Mouse (Mus musculus) neural tube, embryonic 12.5 days (tissue): ENCODE results near the gene Znrf2. TPM values are rescaled to one million over a fixed set of nuclear protein-coding genes. Genes with fewer than 3 reads are reported as not detected.
"Not testable (repeated sequence)": the region's sequence is repeated elsewhere in the genome, so short reads cannot be mapped to it uniquely, and the experiment has no call there.

Experiments used
- ATAC-seq: fragments of 200-750 bp; cut with Nextera tagmentation; 2 replicates; pipeline ENCODE4 v1.8.0; 2017; ENCODE audit warnings: low read depth, mild to moderate bottlenecking, moderate TSS enrichment, moderate library complexity; ENCODE audit not compliant: low FRiP score
- H3K27ac ChIP-seq: fragments of 300-500 bp; sonication (generic); 2 replicates; pipeline ENCODE4 v1.5.1; 2016
- H3K27me3 ChIP-seq: fragments of 300-500 bp; sonication (generic); replicated peaks from 2 replicates; pipeline ENCODE4 v1.6.1; 2016; ENCODE audit warnings: mild to moderate bottlenecking
- H3K36me3 ChIP-seq: fragments of 300-500 bp; sonication (generic); 2 replicates; pipeline ENCODE4 v1.6.1; 2016; ENCODE audit warnings: mild to moderate bottlenecking
- H3K4me1 ChIP-seq: fragments of 300-500 bp; sonication (generic); 2 replicates; pipeline ENCODE4 v1.6.1; 2016
- H3K4me2 ChIP-seq: fragments of 300-500 bp; sonication (generic); replicated peaks from 2 replicates; pipeline ENCODE4 v1.6.1; 2016; ENCODE audit warnings: mild to moderate bottlenecking
- H3K4me3 ChIP-seq: fragments of 300-500 bp; sonication (generic); 2 replicates; pipeline ENCODE4 v1.5.1; 2016
- H3K9ac ChIP-seq: fragments of 300-500 bp; sonication (generic); 2 replicates; pipeline ENCODE4 v1.6.1; 2016; ENCODE audit warnings: mild to moderate bottlenecking
- H3K9me3 ChIP-seq: fragments of 300-500 bp; sonication (generic); 2 replicates; pipeline ENCODE4 v1.6.1; 2016; ENCODE audit warnings: mild to moderate bottlenecking
- WGBS: fragments of 180-500 bp; shearing (Covaris S2); methylation state at CpG from one replicate; pipeline ENCODE4 v1.1.7; 2016; 5-methylcytosine and 5-hydroxymethylcytosine counted together
- polyA plus RNA-seq: library from polyadenylated mRNA; unstranded; fragments of >200 nt; fragmentation: Nextera tagmentation; extraction: Ambion mirVana; gene quantifications from 2 replicates; pipeline ENCODE4 v1.2.1, GENCODE M21; 2016

Gene Znrf2
- polyA plus RNA-seq, 1 experiment from 2014 or later = 4.4 TPM

DNA sequence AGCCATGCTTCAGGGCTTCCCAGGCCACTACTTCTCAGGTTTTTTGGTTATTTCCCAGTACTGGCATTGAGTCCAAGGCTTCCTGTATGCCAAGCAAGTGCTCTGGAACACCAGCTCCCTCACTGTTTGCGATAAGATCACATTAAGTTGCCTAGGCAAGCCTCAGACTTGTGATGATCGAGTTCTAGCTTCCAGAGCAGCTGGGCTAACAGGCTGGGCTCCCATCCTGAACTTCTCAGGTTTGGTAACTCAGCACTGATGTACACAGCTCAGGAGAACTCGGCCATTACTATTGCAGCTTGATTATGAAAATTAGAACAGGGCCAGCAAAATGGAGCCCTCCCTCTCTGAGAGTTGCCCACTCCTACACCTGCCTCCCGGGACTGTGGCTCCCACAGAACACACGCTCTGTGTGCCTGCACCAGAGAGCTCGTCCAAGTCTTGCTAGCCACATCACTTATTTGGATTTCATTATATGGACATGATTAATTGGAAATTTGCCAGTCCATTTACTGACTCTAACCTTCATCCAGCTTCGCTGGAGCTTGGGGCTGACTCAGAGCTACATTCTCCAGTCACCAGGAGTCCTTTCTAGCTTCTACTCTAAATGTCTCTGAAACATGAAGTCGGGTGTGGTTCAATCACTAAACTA lies 14.5 kb downstream of the Znrf2 start:
- no peaks in the 10 kb centered on the region for H3K36me3 ChIP-seq
- H3K4me3 ChIP-seq = no peak overlapping the region
- H3K4me1 ChIP-seq = peaks cover 5% of the 10 kb centered on the region; the same call in 1 of the 2 replicates
- no peaks in the 10 kb centered on the region for H3K27me3 ChIP-seq
- H3K9ac ChIP-seq = no peak overlapping the region
- no peaks in the 10 kb centered on the region for H3K9me3 ChIP-seq
- H3K4me2 ChIP-seq = no peak overlapping the region
- ATAC-seq = no peak
- WGBS = 70% methylated on average over 8 of the region's 8 CpGs
- H3K27ac ChIP-seq = no peak overlapping the region

- no peaks in the 10 kb centered on the region for H3K27me3 ChIP-seq
- no peak for ATAC-seq
- no peak overlapping the region for H3K4me3 ChIP-seq
- H3K9me3 ChIP-seq = no peaks in the 10 kb centered on the region; the same call in 1 of the 2 replicates
- H3K36me3 ChIP-seq = no peaks in the 10 kb centered on the region
- H3K4me2 ChIP-seq = no peak overlapping the region
- H3K9ac ChIP-seq = no peak overlapping the region
- H3K27ac ChIP-seq = no peak overlapping the region
- WGBS = 76% methylated on average over 2 of the region's 2 CpGs
- peaks cover 5% of the 10 kb centered on the region; the same call in 1 of the 2 replicates for H3K4me1 ChIP-seq
Measured at GRCm38 (mm10) chr6:54833427-54833826, 16.7 kb downstream of the Znrf2 start.

DNA sequence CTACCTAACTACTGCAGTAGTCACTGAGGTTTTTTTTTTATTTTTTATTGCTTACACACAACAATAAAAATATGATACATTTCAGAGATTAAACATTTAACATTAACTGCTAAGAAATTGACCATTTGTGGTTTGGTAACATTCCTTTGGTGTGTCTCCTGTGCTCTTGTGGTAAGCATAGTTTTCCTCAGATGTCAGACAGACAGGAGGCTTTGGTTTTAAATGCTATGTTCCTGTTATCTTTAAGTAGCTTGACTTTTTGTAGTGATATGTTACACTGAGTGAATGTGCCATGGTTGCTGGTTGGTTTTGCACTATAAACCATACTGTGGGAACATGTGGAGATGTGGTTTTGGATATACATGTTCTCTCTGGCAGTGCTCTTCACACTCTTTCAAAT lies 19.9 kb downstream of the Znrf2 start:
- no peaks in the 10 kb centered on the region for H3K36me3 ChIP-seq
- peaks cover 7% of the 10 kb centered on the region; the same call in 1 of the 2 replicates for H3K9me3 ChIP-seq
- no peak overlapping the region for H3K9ac ChIP-seq
- H3K4me2 ChIP-seq = no peak overlapping the region
- H3K4me1 ChIP-seq = no peaks in the 10 kb centered on the region
- H3K27ac ChIP-seq = no peak overlapping the region
- no peaks in the 10 kb centered on the region for H3K27me3 ChIP-seq
- ATAC-seq = no peak
- H3K4me3 ChIP-seq = no peak overlapping the region

GRCm38 (mm10) chr6:54841399-54841798 lies 24.7 kb downstream of the Znrf2 start:
- H3K27me3 ChIP-seq = no peaks in the 10 kb centered on the region
- no peak overlapping the region for H3K9ac ChIP-seq
- H3K9me3 ChIP-seq = peaks cover 7% of the 10 kb centered on the region; the same call in 1 of the 2 replicates
- H3K4me1 ChIP-seq = no peaks in the 10 kb centered on the region
- no peak overlapping the region for H3K4me3 ChIP-seq
- no peaks in the 10 kb centered on the region for H3K36me3 ChIP-seq
- H3K4me2 ChIP-seq = no peak overlapping the region
- H3K27ac ChIP-seq = no peak overlapping the region
- no peak for ATAC-seq

DNA sequence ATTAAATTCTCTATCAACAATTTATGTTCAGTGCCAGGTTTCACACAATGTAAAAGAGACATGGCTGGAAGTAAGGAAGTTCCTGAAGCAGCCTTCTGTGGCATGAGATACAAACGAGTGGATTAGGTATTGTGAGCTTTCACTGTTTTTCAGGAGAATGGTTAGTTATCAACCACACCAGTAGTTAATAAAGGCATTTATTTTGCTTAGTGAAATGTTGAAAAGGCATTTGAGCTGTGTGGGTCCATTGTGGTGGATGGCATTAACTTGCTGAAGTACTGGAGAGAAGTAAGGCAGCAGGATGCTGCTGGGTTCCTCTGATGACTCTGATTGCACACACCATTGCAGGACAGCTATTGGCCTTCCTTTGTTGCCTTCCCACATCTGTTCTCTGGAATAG lies 25.3 kb downstream of the Znrf2 start:
- ATAC-seq = no peak
- Histone ChIP-seq H3K27ac (no peak overlapping the region), H3K4me2 (no peak overlapping the region), H3K9ac (no peak overlapping the region), H3K4me3 (no peak overlapping the region), H3K36me3 (no peaks in the 10 kb centered on the region), H3K4me1 (no peaks in the 10 kb centered on the region), H3K27me3 (no peaks in the 10 kb centered on the region), H3K9me3 (peaks cover 7% of the 10 kb centered on the region; the same call in 1 of the 2 replicates)
- 32% methylated on average over 1 of the region's 1 CpGs for WGBS

GRCm38 (mm10) chr6:54848546-54848945 lies 31.8 kb downstream of the Znrf2 start:
- no peak overlapping the region for H3K27ac ChIP-seq
- no peaks in the 10 kb centered on the region for H3K36me3 ChIP-seq
- H3K4me3 ChIP-seq = no peak overlapping the region
- no peak overlapping the region for H3K4me2 ChIP-seq
- peaks cover 17% of the 10 kb centered on the region for H3K4me1 ChIP-seq
- no peaks in the 10 kb centered on the region for H3K9me3 ChIP-seq
- no peaks in the 10 kb centered on the region for H3K27me3 ChIP-seq
- no peak for ATAC-seq
- no peak overlapping the region for H3K9ac ChIP-seq
- WGBS = 79% methylated on average over 3 of the region's 3 CpGs

GRCm38 (mm10) chr6:54849179-54850156 lies 32.8 kb downstream of the Znrf2 start:
- H3K27ac ChIP-seq = no peak overlapping the region
- H3K4me2 ChIP-seq = no peak overlapping the region
- ATAC-seq = no peak
- 49% methylated on average over 4 of the region's 4 CpGs for WGBS
- H3K27me3 ChIP-seq = no peaks in the 10 kb centered on the region
- H3K9ac ChIP-seq = no peak overlapping the region
- no peak overlapping the region for H3K4me3 ChIP-seq
- H3K36me3 ChIP-seq = no peaks in the 10 kb centered on the region
- H3K4me1 ChIP-seq = peaks cover 17% of the 10 kb centered on the region
- H3K9me3 ChIP-seq = no peaks in the 10 kb centered on the region

- no peak overlapping the region for H3K9ac ChIP-seq
- H3K4me2 ChIP-seq = no peak overlapping the region
- no peak overlapping the region for H3K27ac ChIP-seq
- H3K27me3 ChIP-seq = no peaks in the 10 kb centered on the region
- WGBS = 46% methylated on average over 4 of the region's 4 CpGs
- no peaks in the 10 kb centered on the region for H3K36me3 ChIP-seq
- H3K4me1 ChIP-seq = peaks cover 17% of the 10 kb centered on the region
- no peak for ATAC-seq
- H3K9me3 ChIP-seq = no peaks in the 10 kb centered on the region
- no peak overlapping the region for H3K4me3 ChIP-seq
Measured at GRCm38 (mm10) chr6:54851778-54852177, 35.1 kb downstream of the Znrf2 start.

GRCm38 (mm10) chr6:54852669-54853068 lies 36.0 kb downstream of the Znrf2 start:
- ATAC-seq = no peak
- Histone ChIP-seq H3K4me3 (no peak overlapping the region), H3K27ac (no peak overlapping the region), H3K4me1 (peaks cover 17% of the 10 kb centered on the region), H3K9ac (no peak overlapping the region), H3K36me3 (no peaks in the 10 kb centered on the region), H3K9me3 (no peaks in the 10 kb centered on the region), H3K4me2 (0 out of 2 replicates have a peak overlapping the region, but pooled peaks have one; percentile 3), H3K27me3 (no peaks in the 10 kb centered on the region)
- 7% methylated on average over 3 of the region's 3 CpGs for WGBS

DNA sequence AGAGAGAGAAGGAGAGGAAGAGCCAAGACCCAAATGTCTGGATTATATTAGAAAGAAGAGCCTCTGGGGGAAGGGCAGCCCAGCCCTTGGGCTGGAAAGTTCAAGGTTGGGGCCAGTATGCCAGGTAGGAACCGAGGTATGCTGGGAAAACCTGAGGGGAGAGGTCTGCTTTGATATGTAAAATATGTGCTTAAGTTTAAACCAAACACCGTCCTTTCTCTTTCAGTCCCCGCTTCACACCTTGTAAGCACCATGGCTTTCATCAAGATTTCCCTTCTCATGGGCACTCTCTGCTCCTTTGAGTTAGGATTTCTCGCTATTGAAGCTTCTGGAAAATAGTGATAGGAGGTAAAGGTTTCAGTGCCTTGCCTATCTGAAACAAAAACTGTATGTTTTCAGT lies 38.1 kb downstream of the Znrf2 start:
- Histone ChIP-seq H3K36me3 (no peaks in the 10 kb centered on the region), H3K4me3 (no peak overlapping the region), H3K4me2 (no peak overlapping the region), H3K4me1 (peaks cover 11% of the 10 kb centered on the region), H3K27me3 (no peaks in the 10 kb centered on the region), H3K9ac (no peak overlapping the region), H3K27ac (no peak overlapping the region), H3K9me3 (no peaks in the 10 kb centered on the region)
- 43% methylated on average over 4 of the region's 4 CpGs for WGBS
- ATAC-seq = no peak

GRCm38 (mm10) chr6:54855801-54856583 lies 39.3 kb downstream of the Znrf2 start:
- Histone ChIP-seq H3K27me3 (no peaks in the 10 kb centered on the region), H3K9me3 (no peaks in the 10 kb centered on the region), H3K9ac (no peak overlapping the region), H3K27ac (no peak overlapping the region), H3K4me3 (no peak overlapping the region), H3K4me1 (peaks cover 11% of the 10 kb centered on the region), H3K36me3 (no peaks in the 10 kb centered on the region), H3K4me2 (no peak overlapping the region)
- ATAC-seq = no peak
- 55% methylated on average over 4 of the region's 4 CpGs for WGBS

DNA sequence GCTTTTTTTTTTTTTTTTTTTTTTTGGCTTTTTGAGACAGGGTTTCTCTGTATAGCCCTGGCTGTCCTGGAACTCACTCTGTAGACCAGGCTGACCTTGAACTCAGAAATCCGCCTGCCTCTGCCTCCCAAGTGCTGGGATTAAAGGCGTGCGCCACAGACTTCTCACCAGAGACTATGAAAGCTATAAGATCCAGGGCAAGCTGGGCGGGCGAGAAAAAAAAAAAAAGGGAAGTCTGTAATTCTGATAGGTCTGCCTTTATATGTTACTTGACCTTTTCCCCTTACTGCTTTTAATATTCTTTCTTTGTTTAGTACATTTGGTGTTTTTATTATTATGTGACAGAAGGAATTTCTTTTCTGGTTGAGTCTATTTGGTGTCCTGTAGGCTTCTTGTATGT lies 42.4 kb downstream of the Znrf2 start:
- not testable (repeated sequence) for H3K4me2 ChIP-seq, H3K27me3 ChIP-seq, H3K9me3 ChIP-seq, H3K4me1 ChIP-seq, H3K4me3 ChIP-seq, H3K9ac ChIP-seq, H3K27ac ChIP-seq, ATAC-seq, H3K36me3 ChIP-seq
- 93% methylated on average over 5 of the region's 5 CpGs for WGBS
